Mouse (Mus musculus) layer of hippocampus, postnatal 14 days (tissue): ENCODE results near the gene H2-Q7. TPM values are rescaled to one million over a fixed set of nuclear protein-coding genes. Genes with fewer than 3 reads are reported as not detected.
A peak's percentile ranks its signal among the peaks of the same experiment; 100 is the strongest.
"Not testable (repeated sequence)": the region's sequence is repeated elsewhere in the genome, so short reads cannot be mapped to it uniquely, and the experiment has no call there.

Experiments used
- DNase-seq, 2 experiments: peaks; one replicate each; pipeline ENCODE4 v3.0.0; 2021 to 2022; ENCODE audit warnings: low spot score in 2 of 2, mixed read lengths in 1 of 2
- total RNA-seq, 2 experiments: library from RNA; stranded (reverse); gene quantifications; 2 replicates each; pipeline ENCODE4 v1.2.3; 2021

H2-Q7 gene
- total RNA-seq, 2 experiments from 2014 or later = 0.41 to 0.43 TPM

DNA sequence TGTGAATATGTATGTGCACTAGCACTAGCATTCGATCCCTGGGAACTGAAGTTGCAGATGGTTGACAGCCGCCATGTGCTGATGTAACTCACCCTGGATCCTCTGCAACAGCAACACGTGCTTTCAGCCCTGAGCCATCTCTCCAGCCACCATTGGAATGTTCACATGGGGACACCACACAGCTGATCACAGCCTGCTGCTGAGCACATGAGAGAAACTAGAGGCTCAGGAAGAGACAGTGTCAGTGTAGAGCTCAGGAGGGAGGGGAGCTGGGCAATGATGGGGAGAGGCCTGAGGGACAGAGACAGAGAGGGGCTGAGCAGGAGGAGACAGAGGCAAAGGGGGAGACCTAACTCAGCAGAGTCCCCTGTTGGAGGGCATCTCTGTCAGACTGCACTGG, 3.4 kb upstream of the H2-Q7 start:
- DNase-seq = not testable (repeated sequence)

DNA sequence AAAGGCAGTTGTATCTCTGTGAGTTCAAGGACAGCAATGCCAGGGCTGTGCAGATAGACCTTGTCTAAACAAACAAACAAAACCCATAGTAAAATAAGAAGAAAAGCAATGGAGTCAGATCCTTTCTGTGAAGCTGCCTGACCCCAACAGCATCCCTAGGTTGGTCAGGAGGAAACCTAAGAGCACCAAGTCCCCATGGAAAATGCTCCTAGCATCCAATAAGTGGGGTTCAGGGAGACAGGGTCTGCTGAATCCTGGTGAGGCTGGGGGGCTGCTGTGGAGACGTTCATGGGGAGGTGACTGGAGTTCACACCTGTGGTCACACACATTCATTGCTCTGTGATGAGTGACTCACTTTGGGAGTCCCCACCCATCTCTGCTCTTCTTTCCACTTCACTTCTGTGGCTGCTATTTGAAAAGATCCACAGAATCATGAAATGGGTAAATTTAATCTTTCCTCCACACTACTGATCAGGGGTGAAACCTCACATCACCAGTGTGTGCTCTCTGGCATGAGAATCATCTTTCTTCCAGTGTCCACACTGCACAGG, 1.5 kb upstream of the H2-Q7 start:
- not testable (repeated sequence) for DNase-seq

DNA sequence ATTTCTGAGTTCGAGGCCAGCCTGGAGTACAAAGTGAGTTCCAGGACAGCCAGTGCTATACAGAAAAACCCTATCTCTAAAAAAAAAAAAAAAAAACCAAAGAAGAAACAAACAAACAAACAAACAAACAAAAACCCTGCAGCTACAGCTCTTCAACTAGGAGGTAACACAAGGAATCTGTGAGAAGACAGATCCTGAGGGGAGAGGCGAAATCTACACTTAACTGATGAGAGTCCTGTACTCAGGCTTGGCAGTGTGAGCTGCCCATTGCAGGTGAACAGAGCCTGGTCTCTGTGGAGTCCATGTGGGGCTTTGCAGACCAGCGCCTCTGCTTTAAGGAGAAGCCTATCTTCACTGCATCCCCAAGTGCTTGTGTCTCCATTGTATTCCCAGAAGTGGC, 560 bp upstream of the H2-Q7 start:
- not testable (repeated sequence) for DNase-seq

DNA sequence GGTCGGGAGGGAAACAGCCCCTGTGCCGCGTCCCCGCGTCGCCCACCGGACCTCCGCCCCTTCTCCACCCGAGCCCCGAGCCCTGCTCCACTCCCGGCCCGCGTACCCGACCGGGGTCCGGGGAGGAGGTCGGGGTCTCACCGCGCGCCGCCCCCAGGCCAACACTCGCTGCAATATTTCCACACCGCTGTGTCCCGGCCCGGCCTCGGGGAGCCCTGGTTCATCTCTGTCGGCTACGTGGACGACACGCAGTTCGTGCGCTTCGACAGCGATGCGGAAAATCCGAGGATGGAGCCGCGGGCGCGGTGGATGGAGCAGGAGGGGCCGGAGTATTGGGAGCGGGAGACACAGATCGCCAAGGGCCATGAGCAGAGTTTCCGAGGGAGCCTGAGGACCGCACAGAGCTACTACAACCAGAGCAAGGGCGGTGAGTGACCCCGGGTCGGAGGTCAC, 366 bp downstream of the H2-Q7 start:
- not testable (repeated sequence) for DNase-seq

DNA sequence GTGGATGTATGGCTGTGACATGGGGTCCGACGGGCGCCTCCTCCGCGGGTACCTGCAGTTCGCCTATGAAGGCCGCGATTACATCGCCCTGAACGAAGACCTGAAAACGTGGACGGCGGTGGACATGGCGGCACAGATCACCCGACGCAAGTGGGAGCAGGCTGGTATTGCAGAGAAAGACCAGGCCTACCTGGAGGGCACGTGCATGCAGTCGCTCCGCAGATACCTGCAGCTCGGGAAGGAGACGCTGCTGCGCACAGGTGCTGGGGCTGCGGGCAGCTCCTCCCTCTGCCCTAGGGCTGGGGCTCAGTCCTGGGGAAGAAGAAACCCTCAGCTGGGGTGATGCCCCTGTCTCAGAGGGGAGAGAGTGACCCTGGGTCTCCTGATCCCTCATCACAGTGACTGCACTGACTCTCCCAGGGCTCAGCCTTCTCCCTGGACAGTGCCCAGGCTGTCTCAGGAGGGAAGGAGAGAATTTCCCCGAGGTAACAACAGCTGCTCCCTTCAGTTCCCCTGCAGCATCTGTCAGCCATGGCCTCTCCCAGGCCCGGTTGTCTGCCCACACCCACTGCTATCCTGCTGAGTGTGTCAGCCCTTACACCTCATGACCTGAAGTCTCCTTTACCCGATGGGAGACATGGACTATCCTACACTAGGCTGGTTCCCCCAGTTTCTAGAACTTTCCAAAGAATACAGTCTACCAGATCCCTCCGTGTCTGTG, 1.1 kb downstream of the H2-Q7 start:
- not testable (repeated sequence) for DNase-seq

DNA sequence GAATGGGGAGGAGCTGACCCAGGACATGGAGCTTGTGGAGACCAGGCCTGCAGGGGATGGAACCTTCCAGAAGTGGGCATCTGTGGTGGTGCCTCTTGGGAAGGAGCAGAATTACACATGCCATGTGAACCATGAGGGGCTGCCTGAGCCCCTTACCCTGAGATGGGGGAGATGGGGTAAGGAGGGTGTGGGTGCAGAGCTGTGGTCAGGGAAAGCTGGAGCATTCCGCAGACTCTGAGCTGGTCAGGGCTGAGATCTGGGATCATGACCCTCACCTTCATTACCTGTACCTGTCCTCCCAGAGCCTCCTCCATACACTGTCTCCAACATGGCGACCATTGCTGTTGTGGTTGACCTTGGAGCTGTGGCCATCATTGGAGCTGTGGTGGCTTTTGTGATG, 3.4 kb downstream of the H2-Q7 start:
- DNase-seq = not testable (repeated sequence)

DNA sequence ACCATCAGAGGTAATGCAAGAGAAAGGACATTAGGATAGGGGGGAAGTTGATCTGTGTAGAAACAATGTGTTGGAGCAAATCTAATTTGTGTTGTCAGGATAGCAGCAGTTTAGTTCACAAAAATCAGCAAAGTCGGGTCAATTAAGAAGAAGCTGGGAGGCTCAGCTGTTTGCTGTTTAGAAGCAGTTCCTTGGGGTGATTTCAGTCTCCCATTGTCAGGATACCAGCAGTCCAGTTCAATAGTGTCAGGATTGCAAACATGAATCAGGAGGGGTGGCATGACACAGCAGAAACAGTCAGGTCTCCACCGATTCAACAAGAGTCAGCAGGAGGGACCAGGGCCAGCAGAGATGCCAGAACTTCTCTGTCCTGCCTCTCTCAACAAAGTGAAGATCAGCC, 5.6 kb downstream of the H2-Q7 start:
- not testable (repeated sequence) for DNase-seq

DNA sequence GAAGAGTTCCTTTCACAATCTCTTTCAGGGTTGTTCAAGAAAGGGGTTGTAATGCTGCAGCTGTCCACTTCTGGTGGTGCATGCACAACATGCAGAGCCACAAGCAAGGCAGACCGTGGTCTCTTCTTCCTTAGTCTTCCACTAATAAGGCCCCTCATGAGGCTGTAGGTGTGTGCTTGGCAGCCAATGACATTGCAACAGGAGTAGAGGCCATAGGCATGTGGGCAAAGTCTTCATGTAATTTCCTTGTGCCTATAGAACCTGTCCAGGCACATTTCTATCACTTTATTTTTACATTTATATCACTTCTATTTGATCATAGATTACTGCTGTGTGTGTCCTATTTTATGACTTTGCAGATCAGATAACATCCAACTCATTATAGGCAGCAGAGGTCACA, 19.3 kb downstream of the H2-Q7 start:
- DNase-seq = not testable (repeated sequence)

DNA sequence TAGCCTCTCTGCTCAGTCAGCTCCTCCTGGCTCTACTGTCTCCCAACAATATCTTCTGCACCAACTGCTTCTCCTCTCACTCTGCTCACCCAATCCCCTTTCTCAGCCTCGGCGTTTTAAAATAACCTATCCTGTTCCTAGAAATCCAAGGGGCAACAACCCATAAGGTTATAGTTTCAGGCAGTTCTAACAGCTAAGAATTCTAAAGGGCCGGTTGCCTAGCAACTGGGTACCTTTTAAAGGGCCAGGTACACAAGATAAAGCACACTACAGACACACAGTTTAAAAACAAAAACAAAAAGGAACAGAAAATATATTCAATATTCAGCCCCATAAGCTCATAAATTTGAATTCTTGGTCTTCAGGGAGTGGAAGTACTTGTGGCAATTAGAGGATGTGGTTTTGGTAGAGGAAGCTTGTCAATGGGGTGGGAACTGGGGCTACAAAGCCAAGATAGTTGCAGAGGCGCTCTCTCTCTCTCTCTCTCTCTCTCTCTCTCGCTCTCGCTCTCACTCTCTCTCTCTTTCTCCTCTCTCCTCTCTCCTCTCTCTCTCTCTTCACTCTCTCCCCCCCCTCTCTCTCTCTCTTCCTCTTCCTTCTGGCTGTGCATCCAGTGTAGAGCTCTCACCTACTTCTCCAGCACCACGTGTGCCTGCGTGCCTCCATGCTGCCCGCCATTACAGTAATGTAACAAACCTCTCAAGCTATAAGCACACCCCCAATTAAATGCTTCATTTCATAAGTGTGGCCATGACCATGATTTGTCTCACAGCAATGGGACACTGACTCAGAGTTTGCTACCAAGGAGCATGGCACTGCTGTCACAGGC, 21.8 kb downstream of the H2-Q7 start:
- DNase-seq = not testable (repeated sequence)

DNA sequence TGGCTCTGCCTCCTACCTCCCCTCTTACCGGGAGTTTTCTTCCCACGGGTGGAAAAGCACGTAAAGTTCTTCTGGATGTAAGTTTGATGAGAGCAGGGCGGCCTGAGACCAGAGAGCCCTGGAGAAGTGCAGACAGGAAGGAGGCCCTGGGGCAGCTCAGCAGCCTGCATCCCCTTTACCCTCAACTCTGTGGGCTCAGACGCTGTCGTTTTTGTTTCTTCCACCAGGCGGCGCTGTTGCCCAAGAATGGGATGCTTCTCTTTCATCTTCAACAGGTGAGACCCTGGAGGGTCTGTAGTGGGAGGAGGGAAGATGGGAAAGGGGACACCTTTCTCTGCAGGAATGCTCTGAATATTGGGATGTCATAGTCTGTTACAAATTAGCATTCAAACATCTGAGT, 26.7 kb downstream of the H2-Q7 start:
- DNase-seq = not testable (repeated sequence)

DNA sequence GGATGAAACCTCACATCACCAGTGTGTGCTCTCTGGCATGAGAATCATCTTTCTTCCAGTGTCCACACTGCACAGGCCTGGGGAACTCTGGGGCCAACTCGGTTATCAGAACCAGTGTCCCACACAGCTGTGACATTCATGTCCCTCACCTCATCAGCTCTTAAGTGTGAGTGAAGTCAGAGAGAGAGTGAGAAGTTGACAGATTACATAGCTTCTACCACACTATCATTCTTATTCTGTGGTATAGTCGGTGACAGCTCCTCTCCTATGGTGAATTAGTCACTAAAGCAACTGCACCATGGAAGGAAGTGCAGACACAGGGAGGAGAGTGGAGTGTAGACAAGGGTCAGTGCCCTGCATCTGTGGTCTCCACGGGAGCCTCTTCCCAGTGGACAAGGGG, 30.0 kb downstream of the H2-Q7 start:
- DNase-seq = not testable (repeated sequence)

DNA sequence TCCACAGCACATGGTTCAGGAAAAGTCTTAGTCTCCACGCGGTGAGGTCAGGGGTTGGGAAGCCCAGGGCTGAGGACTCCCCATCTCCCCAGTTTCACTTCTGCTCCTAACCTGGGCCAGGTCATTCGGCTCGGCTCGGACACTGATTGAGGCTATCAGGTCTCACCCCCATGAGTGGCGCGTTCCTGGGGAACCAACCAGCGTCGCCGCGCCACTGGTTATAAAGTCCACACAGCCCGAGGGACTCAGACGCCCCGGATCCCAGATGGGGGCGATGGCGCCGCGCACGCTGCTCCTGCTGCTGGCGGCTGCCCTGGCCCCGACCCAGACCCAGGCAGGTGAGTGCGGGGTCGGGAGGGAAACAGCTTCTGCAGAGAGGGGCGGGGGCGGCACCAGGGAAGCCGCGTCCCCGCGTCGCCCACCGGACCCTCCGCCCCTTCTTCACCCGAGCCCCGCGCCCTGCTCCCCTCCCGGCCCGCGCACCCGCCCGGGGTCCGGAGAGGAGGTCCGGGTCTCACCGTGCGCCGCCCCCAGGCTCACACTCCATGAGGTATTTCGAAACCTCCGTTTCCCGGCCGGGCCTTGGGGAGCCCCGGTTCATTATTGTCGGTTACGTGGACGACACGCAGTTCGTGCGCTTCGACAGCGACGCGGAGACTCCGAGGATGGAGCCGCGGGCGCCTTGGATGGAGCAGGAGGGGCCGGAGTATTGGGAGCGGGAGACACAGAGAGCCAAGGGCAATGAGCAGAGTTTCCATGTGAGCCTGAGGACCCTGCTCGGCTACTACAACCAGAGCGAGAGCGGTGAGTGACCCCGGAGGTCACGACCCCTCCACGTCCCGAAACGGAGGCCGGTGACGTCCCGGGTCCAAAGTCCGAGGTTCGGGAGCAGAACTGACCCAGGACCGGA, 31.1 kb downstream of the H2-Q7 start, which contains the start of gene H2-Q10:
Gene H2-Q10, plus strand, starts transcription at position 248 of the 910 bp plus-strand sequence.
- no peak for DNase-seq

DNA sequence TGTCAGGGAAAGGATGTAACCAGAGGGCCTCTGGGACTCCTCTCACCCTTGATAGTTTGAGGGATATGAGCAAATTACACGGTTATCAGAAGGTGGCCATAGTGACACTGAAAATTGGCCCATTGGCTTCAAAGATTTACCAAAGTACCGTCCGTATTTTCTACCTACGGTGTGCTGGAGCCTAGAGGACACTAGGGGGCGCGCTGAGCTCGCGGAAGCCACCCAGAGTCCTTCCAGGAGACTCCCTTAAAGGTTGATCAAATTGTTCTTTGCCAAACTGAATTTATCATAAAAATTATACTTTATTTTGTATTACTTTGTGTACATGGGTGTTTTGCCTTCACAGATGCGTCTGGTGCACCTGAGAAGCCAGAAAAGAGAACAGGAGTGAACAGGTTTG, 45.1 kb downstream of the H2-Q7 start:
- peak; percentile 41 to 45 for DNase-seq

DNA sequence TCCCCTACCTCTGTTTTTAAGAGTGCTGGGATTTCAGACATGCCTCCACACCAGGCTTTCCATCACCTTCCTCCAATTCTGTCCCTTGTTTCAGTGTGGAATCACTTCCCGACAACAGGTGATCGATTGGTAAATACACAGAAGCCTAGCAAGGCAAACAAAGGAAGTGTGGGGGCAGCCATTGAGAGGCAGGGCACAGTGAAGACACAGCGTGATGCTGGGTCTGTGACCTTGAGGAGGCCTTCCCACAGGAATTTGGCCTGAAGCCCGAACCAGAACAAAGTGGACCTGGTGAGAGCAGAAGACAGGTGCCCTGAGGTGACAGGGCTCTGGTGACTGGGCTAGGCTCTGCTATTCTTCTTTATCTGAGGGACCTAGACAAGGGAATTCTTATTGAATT, 46.7 kb downstream of the H2-Q7 start:
- DNase-seq = no peak

DNA sequence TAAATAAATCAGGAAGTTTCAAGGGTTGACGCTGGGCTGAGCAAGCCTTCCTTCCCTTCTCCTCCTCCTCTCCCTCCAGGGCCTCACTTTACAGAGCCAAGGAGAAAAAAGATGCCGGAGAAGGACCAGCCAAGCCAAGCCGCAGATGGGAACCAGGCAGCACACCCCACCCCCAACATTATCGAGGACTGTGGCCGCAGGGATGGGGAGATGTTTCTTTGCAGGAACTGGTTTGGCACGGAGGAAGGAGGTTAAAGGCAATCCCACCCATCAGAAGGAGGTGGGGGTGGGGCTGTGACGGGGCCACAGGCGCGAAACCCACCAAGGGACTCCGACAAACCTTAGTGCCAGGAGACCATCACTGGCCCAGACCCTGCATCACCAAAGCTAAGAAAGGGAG, 47.8 kb downstream of the H2-Q7 start:
- no peak for DNase-seq

DNA sequence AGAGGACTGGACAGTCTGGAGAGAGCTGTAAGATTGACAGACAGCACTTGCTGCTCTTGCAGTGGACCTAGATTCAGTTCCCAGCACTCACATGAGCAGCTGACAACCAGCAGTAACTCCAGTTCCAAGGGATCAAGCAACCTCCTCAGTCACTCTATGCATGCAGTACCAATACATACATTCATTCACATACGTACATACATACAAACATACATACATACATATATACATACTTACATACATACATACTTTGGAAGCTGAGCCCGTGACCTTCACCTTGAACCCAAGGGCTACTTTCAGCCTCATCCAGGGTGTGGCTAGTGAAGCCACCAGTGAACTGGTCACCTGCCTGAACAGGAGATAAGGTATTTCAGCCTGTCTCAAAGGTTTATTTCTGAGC, 49.1 kb downstream of the H2-Q7 start:
- DNase-seq = no peak

DNA sequence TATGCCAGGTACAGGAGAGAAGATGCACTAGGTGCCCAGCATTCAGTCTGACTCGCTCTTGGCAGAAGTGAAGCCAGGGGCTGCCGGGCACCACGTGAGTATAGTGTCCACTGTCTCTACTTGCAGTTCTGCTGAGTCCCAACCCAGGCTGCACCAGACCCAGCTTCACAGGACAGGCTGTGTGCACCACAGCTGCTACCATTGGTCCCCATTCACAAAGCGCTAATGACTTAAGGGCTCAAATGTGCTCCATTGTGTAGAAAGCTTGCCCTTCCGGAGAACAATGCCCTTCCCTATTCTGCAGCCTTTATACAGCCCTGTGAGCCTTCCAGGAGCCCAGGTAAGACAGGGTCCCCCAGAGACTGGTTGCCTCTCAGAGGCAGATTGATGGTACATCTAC, 51.4 kb downstream of the H2-Q7 start:
- no peak for DNase-seq
